Mouse (Mus musculus) testis, adult 10 weeks (tissue): ENCODE data around the gene Esp38. TPM values are rescaled to one million over a fixed set of nuclear protein-coding genes. Genes with fewer than 3 reads are reported as not detected.

Experiments used
- polyA plus RNA-seq: library from polyadenylated mRNA; stranded (reverse); fragments of 350-450 nt; fragmentation: Illumina TruSeq; extraction: RNeasy Lipid Tissue Mini Kit (QIAGEN cat#74804); gene quantifications from one replicate; pipeline ENCODE4 v1.2.3, GENCODE M21; 2014; ENCODE audit warnings: low read depth, low replicate concordance

The Esp38 gene
- not detected for polyA plus RNA-seq

DNA sequence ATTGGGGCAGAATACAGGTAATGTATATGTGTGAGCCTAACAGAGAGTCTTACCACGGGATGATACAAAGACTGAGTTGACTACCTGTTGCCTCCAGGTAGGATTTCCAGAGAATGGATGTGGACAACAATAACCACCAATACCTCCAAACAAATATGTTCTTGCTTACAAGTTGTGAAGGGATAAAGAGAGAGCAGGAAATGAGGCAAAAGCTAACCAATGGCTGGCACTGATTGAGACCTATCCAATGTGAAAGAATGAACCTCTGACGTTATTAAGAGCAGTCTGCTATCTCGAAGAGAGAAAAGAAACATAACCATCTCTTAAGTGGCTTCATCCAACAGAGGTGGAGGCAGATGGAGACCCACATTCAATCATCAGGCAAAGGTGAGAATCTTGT, at the start of gene Esp38:
Gene Esp38, plus strand, starts transcription at position 301 of the 400 bp plus-strand sequence.

Other genes starting within 250 kb of the Esp38 start
- gene AC192777.2, start 144.9 kb downstream of the Esp38 start, polyA plus RNA-seq: not detected